Mouse (Mus musculus) spleen, adult 2 months (tissue): ENCODE results near the gene Rgs12.

ENCODE experiments used
- CTCF ChIP-seq: fragments of 200-500 bp; IDR thresholded peaks from 2 replicates; pipeline ENCODE4 v1.5.1; 2011; ENCODE audit warnings: mild to moderate bottlenecking, inconsistent platforms; ENCODE audit not compliant: insufficient read depth, insufficient read length, insufficient replicate concordance; ENCODE audit errors: extremely low read depth
- POLR2A ChIP-seq: fragments of 200-500 bp; IDR thresholded peaks from 2 replicates; pipeline ENCODE4 v1.6.1; 2011; ENCODE audit warnings: low read depth, low read length, inconsistent platforms

DNA sequence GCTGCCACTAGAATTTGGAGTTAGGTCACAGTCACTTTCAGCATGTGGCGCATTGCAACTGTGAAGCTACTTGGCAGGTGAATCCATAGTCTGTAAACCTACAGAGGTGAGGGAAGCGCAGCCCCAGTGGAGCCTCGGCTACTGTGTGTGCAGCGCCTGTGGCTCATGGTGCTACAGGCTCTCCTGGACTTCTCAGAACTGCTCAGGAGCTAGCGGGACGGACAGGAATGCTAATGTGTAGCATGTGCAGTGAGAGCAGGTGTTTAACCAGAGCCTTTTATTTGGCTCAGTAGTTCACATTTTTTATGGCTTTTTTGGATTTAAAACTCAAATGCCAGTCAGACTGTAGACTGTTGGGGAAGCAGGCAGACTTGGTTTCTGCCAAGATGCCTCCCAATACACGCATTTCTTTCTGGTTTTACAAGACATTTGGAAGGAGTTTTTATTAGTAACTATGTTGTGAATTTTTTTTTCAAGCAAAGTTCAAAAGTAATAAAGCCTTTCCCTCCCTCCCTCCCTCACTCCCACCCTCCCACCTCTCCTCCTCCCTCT lies 54.4 kb downstream of the Rgs12 start:
- TF ChIP-seq CTCF (no peak), POLR2A (no peak)
